Mouse (Mus musculus): ENCODE measurements at regions not wholly inside any gene's neighbourhood (a gene's known extent, or its start where the extent isn't known, plus 50 kb on each side); places are given as distances from the start of the nearest gene placed in this dataset.

DNA sequence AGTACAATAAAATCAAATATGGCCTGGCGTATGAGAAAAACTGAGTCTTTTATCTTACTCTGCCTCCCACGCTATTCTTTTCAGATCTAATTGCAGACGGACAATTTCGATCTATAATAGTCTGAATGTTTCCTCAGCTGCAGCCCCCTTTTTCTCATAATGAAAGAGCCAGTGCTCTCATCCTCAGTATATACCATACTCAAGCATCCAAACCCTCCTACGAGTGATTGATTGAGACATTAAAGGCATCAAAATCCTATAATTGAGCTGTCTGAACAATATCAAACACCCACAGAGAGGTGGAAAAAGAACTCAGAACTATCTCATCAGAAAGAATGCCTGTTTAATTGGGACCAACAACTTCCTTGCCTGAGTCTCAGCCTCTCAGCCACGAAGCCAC is 87.0 kb downstream of the Rbm43 start:
- H3K36me3 ChIP-seq (replicated peaks in 1 of 2; ENCODE audit: control insufficient read depth in 1 of 2, insufficient read depth in 1 of 2, low read length in 1 of 2), result no peaks in the 10 kb centered on the region
- H3K4me1 ChIP-seq (ENCODE audit: control insufficient read depth in 1 of 2, insufficient read depth in 2 of 2), result no peaks in the 10 kb centered on the region; a peak in 1 of 4 replicates
- H3K27ac ChIP-seq (ENCODE audit: insufficient read depth, low read depth), result no peak overlapping the region
- TF ChIP-seq TBP (conservative IDR thresholded peaks at IDR 0.05; ENCODE audit: low read depth, low read length), result no peak
- TF ChIP-seq CHD1 (IDR thresholded peaks at IDR 0.05; ENCODE audit: low read depth, low read length), result no peak
- no peak for TF ChIP-seq MAFK (IDR thresholded peaks at IDR 0.05; ENCODE audit: insufficient replicate concordance, low read length)
- TF ChIP-seq ZMIZ1 (IDR thresholded peaks at IDR 0.05; ENCODE audit: low read depth, low read length), result no peak
- TF ChIP-seq IRF4 (IDR thresholded peaks at IDR 0.05; ENCODE audit: low read depth, low read length), result no peak
- TF ChIP-seq HCFC1 (IDR thresholded peaks at IDR 0.05; ENCODE audit: low read depth, low read length), result no peak
- no peak for TF ChIP-seq RCOR1 (conservative IDR thresholded peaks at IDR 0.05; ENCODE audit: low read depth, low read length)
- TF ChIP-seq SMC3 (IDR thresholded peaks at IDR 0.05; ENCODE audit: low read depth, low read length), result no peak
- TF ChIP-seq CHD2 (IDR thresholded peaks at IDR 0.05; ENCODE audit: low read length), result no peak
- no peak for TF ChIP-seq E2F4 (IDR thresholded peaks at IDR 0.05; ENCODE audit: insufficient replicate concordance, low read depth, low read length)
- TF ChIP-seq NRF1 (IDR thresholded peaks at IDR 0.05; ENCODE audit: low read depth, low read length), result no peak
- TF ChIP-seq MEF2A (IDR thresholded peaks at IDR 0.05; ENCODE audit: borderline replicate concordance, low read depth, low read length), result no peak
- H3K27me3 ChIP-seq (replicated peaks), result no peaks in the 10 kb centered on the region
- no peak for DNase-seq (ENCODE audit: extremely low read depth)
- dilution Hi-C loops (cut with MboI; ENCODE audit: extremely low pct_ligation_motif_present, extremely low pct_unique_long_range_greater_than_20kb, low sequenced_read_pairs) (no loop called here), in situ Hi-C loops (cut with MboI; ENCODE audit: low pct_ligation_motif_present, low pct_unique_long_range_greater_than_20kb, low sequenced_read_pairs) (no loop called here)
- no peak overlapping the region for H3K4me3 ChIP-seq (replicated peaks in 1 of 3; ENCODE audit: low read depth in 2 of 3, low read length in 2 of 3, poor library complexity in 1 of 3)
- H3K9me3 ChIP-seq (replicated peaks; ENCODE audit: low read length), result no peaks in the 10 kb centered on the region
- H3K79me2 ChIP-seq (replicated peaks; ENCODE audit: control insufficient read depth, extremely low read depth, insufficient read depth, poor library complexity, severe bottlenecking), result no peaks in the 10 kb centered on the region
- no peak overlapping the region for H3K4me2 ChIP-seq (ENCODE audit: insufficient read depth, low read depth, poor library complexity, severe bottlenecking)
- no peak overlapping the region for H3K9ac ChIP-seq (ENCODE audit: insufficient read depth, low read depth)

DNA sequence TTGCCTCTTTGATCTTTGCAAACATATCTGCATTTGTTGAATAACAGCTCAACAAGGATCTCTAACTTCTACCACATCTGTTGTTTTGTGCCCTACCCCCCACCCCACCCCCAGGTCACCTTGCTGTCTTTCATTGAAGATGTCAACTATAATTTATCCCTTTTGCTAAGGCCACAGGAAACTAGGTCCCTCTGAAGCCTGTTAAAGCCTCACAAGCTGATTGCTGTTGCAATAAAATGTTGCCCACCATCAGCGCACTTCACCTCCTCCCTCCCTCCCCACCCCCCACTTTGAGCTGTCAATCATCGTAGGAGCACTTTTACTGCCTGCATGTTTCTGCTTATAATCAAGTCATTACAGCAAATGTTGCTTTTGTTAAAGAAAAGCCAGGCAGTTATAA is 86.5 kb downstream of the Rbm43 start:
- no peaks in the 10 kb centered on the region for H3K36me3 ChIP-seq (replicated peaks in 1 of 2; ENCODE audit: control insufficient read depth in 1 of 2, insufficient read depth in 1 of 2, low read length in 1 of 2)
- no peaks in the 10 kb centered on the region for H3K9me3 ChIP-seq (replicated peaks; ENCODE audit: low read length)
- no peaks in the 10 kb centered on the region for H3K79me2 ChIP-seq (replicated peaks; ENCODE audit: control insufficient read depth, extremely low read depth, insufficient read depth, poor library complexity, severe bottlenecking)
- no peak for DNase-seq (ENCODE audit: extremely low read depth)
- H3K4me1 ChIP-seq (ENCODE audit: control insufficient read depth in 1 of 2, insufficient read depth in 2 of 2), result no peaks in the 10 kb centered on the region; a peak in 1 of 4 replicates
- no peak overlapping the region for H3K4me3 ChIP-seq (replicated peaks in 1 of 3; ENCODE audit: low read depth in 2 of 3, low read length in 2 of 3, poor library complexity in 1 of 3)
- no peak overlapping the region for H3K4me2 ChIP-seq (ENCODE audit: insufficient read depth, low read depth, poor library complexity, severe bottlenecking)
- no peak overlapping the region for H3K27ac ChIP-seq (ENCODE audit: insufficient read depth, low read depth)
- dilution Hi-C loops (cut with MboI; ENCODE audit: extremely low pct_ligation_motif_present, extremely low pct_unique_long_range_greater_than_20kb, low sequenced_read_pairs), result no loop called here
- no peak for TF ChIP-seq MYC (IDR thresholded peaks at IDR 0.05; ENCODE audit: low read depth, low read length)
- TF ChIP-seq ZMIZ1 (IDR thresholded peaks at IDR 0.05; ENCODE audit: low read depth, low read length), result no peak
- no peak for TF ChIP-seq USF1 (IDR thresholded peaks at IDR 0.05; ENCODE audit: low read depth, low read length)
- TF ChIP-seq HCFC1 (IDR thresholded peaks at IDR 0.05; ENCODE audit: low read depth, low read length), result no peak
- TF ChIP-seq ZKSCAN1 (IDR thresholded peaks at IDR 0.05; ENCODE audit: borderline replicate concordance, low read depth, low read length), result no peak
- no peak for TF ChIP-seq ETS1 (conservative IDR thresholded peaks at IDR 0.05; ENCODE audit: low read depth, low read length)
- no peak for TF ChIP-seq MAZ (IDR thresholded peaks at IDR 0.05; ENCODE audit: low read depth, low read length)
- no peak for TF ChIP-seq CHD2 (IDR thresholded peaks at IDR 0.05; ENCODE audit: low read length)
- TF ChIP-seq BHLHE40 (IDR thresholded peaks at IDR 0.05; ENCODE audit: low read depth, low read length), result no peak
- no peak for TF ChIP-seq TBP (conservative IDR thresholded peaks at IDR 0.05; ENCODE audit: low read depth, low read length)
- no peak for TF ChIP-seq MAFK (IDR thresholded peaks at IDR 0.05; ENCODE audit: insufficient replicate concordance, low read length)
- H3K9ac ChIP-seq (ENCODE audit: insufficient read depth, low read depth), result no peak overlapping the region
- in situ Hi-C loops (cut with MboI; ENCODE audit: low pct_ligation_motif_present, low pct_unique_long_range_greater_than_20kb, low sequenced_read_pairs), result no loop called here
- H3K27me3 ChIP-seq (replicated peaks), result no peaks in the 10 kb centered on the region
